Mouse (Mus musculus): ENCODE measurements around the gene Zfp729a. TPM values are rescaled to one million over a fixed set of nuclear protein-coding genes. Genes with fewer than 3 reads are reported as not detected.

The Zfp729a gene
- 32.0 TPM for polyA plus RNA-seq (2014; fragmentation: Illumina TruSeq; extraction: RNeasy Lipid Tissue Mini Kit (QIAGEN cat#74804); ENCODE audit: low read depth, low replicate concordance)

GRCm38 (mm10) chr13:67637294-67638007 lies at the start of gene Zfp729a, which contains the start of gene Gm49345:
TSS of gene Zfp729a (minus strand) at chr13:67637791.
TSS of gene Gm49345 (minus strand) at chr13:67637769.

GRCm38 (mm10) chr13:67686971-67687370 lies 49.4 kb upstream of the Zfp729a start, which contains the start of gene Zfp738:
TSS of gene Zfp738 (minus strand) at chr13:67687071.

GRCm38 (mm10) chr13:67609066-67609876 lies 28.3 kb downstream of the Zfp729a start, which contains the start of gene Zfp729b:
TSS of gene Zfp729b (minus strand) at chr13:67609707.

Other genes starting within 250 kb of the Zfp729a start
- 16.3 TPM for gene Zfp429, start 238.0 kb downstream of the Zfp729a start, polyA plus RNA-seq (2014; fragmentation: Illumina TruSeq; extraction: RNeasy Lipid Tissue Mini Kit (QIAGEN cat#74804); ENCODE audit: low read depth, low replicate concordance)
- 3.8 TPM for gene Zfp459, start 216.4 kb downstream of the Zfp729a start, polyA plus RNA-seq (2014; fragmentation: Illumina TruSeq; extraction: RNeasy Lipid Tissue Mini Kit (QIAGEN cat#74804); ENCODE audit: low read depth, low replicate concordance)
- gene Zfp874a, start 186.2 kb downstream of the Zfp729a start, polyA plus RNA-seq (2014; fragmentation: Illumina TruSeq; extraction: RNeasy Lipid Tissue Mini Kit (QIAGEN cat#74804); ENCODE audit: low read depth, low replicate concordance) = 86.6 TPM
- gene Zfp874b, start 153.5 kb downstream of the Zfp729a start, polyA plus RNA-seq (2014; fragmentation: Illumina TruSeq; extraction: RNeasy Lipid Tissue Mini Kit (QIAGEN cat#74804); ENCODE audit: low read depth, low replicate concordance) = 39.0 TPM
- 26.0 TPM for gene Zfp58, start 137.2 kb downstream of the Zfp729a start, polyA plus RNA-seq (2014; fragmentation: Illumina TruSeq; extraction: RNeasy Lipid Tissue Mini Kit (QIAGEN cat#74804); ENCODE audit: low read depth, low replicate concordance)
- not detected for gene Gm26965, start 111.6 kb downstream of the Zfp729a start, polyA plus RNA-seq (2014; fragmentation: Illumina TruSeq; extraction: RNeasy Lipid Tissue Mini Kit (QIAGEN cat#74804); ENCODE audit: low read depth, low replicate concordance)
- gene Zfp87, start 111.6 kb downstream of the Zfp729a start, polyA plus RNA-seq (2014; fragmentation: Illumina TruSeq; extraction: RNeasy Lipid Tissue Mini Kit (QIAGEN cat#74804); ENCODE audit: low read depth, low replicate concordance) = 23.8 TPM
- gene Zfp748, start 84.0 kb downstream of the Zfp729a start, polyA plus RNA-seq (2014; fragmentation: Illumina TruSeq; extraction: RNeasy Lipid Tissue Mini Kit (QIAGEN cat#74804); ENCODE audit: low read depth, low replicate concordance) = 23.0 TPM
- 34.3 TPM for gene Zfp729b, start 28.1 kb downstream of the Zfp729a start, polyA plus RNA-seq (2014; fragmentation: Illumina TruSeq; extraction: RNeasy Lipid Tissue Mini Kit (QIAGEN cat#74804); ENCODE audit: low read depth, low replicate concordance)
- not detected for gene Gm49345, start within 50 bp of the Zfp729a start, polyA plus RNA-seq (2014; fragmentation: Illumina TruSeq; extraction: RNeasy Lipid Tissue Mini Kit (QIAGEN cat#74804); ENCODE audit: low read depth, low replicate concordance)
- gene Zfp738, start 49.3 kb upstream of the Zfp729a start, polyA plus RNA-seq (2014; fragmentation: Illumina TruSeq; extraction: RNeasy Lipid Tissue Mini Kit (QIAGEN cat#74804); ENCODE audit: low read depth, low replicate concordance) = 13.9 TPM
- 40.3 TPM for gene Zfp65, start 91.4 kb upstream of the Zfp729a start, polyA plus RNA-seq (2014; fragmentation: Illumina TruSeq; extraction: RNeasy Lipid Tissue Mini Kit (QIAGEN cat#74804); ENCODE audit: low read depth, low replicate concordance)
- 15.6 TPM for gene Zfp85, start 117.4 kb upstream of the Zfp729a start, polyA plus RNA-seq (2014; fragmentation: Illumina TruSeq; extraction: RNeasy Lipid Tissue Mini Kit (QIAGEN cat#74804); ENCODE audit: low read depth, low replicate concordance)
- 6.0 TPM for gene Zfp493, start 141.9 kb upstream of the Zfp729a start, polyA plus RNA-seq (2014; fragmentation: Illumina TruSeq; extraction: RNeasy Lipid Tissue Mini Kit (QIAGEN cat#74804); ENCODE audit: low read depth, low replicate concordance)
- gene Zfp273, start 175.9 kb upstream of the Zfp729a start, polyA plus RNA-seq (2014; fragmentation: Illumina TruSeq; extraction: RNeasy Lipid Tissue Mini Kit (QIAGEN cat#74804); ENCODE audit: low read depth, low replicate concordance) = 16.8 TPM
- 2.5 TPM for gene Gm10037, start 193.3 kb upstream of the Zfp729a start, polyA plus RNA-seq (2014; fragmentation: Illumina TruSeq; extraction: RNeasy Lipid Tissue Mini Kit (QIAGEN cat#74804); ENCODE audit: low read depth, low replicate concordance)
- not detected for gene BC048507, start 225.5 kb upstream of the Zfp729a start, polyA plus RNA-seq (2014; fragmentation: Illumina TruSeq; extraction: RNeasy Lipid Tissue Mini Kit (QIAGEN cat#74804); ENCODE audit: low read depth, low replicate concordance)

Data from kidney, adult 10 weeks (tissue).